Mouse (Mus musculus): Measurements from ENCODE around the gene Cyb5r3.
A peak's percentile ranks its signal among the peaks of the same experiment; 100 is the strongest.

Gene Cyb5r3

GRCm38 (mm10) chr15:83168875-83169771 lies 3.3 kb downstream of the Cyb5r3 start:
- DNase-seq = peak; percentile 23 to 62

GRCm38 (mm10) chr15:83168311-83168710 lies 4.1 kb downstream of the Cyb5r3 start:
- DNase-seq = no peak

GRCm38 (mm10) chr15:83167550-83168065 lies 4.8 kb downstream of the Cyb5r3 start:
- DNase-seq = no peak

- DNase-seq = no peak
Measured at GRCm38 (mm10) chr15:83167126-83167525, 5.3 kb downstream of the Cyb5r3 start.

- DNase-seq = peak in 1 of 2 experiments; percentile 31
Measured at GRCm38 (mm10) chr15:83166642-83167041, 5.8 kb downstream of the Cyb5r3 start.

- no peak for DNase-seq
Measured at GRCm38 (mm10) chr15:83165526-83166315, 6.7 kb downstream of the Cyb5r3 start.

GRCm38 (mm10) chr15:83164971-83165471 lies 7.4 kb downstream of the Cyb5r3 start:
- peak; percentile 56 to 81 for DNase-seq

GRCm38 (mm10) chr15:83162818-83163485 lies 9.4 kb downstream of the Cyb5r3 start:
- DNase-seq = peak in 1 of 2 experiments; percentile 51

GRCm38 (mm10) chr15:83162001-83162400 lies 10.4 kb downstream of the Cyb5r3 start:
- no peak for DNase-seq

- no peak for DNase-seq
Measured at GRCm38 (mm10) chr15:83161062-83161748, 11.2 kb downstream of the Cyb5r3 start.

- DNase-seq = peak in 1 of 2 experiments; percentile 31
Measured at GRCm38 (mm10) chr15:83160561-83160960, 11.8 kb downstream of the Cyb5r3 start.

- DNase-seq = no peak
Measured at GRCm38 (mm10) chr15:83159823-83160222, 12.6 kb downstream of the Cyb5r3 start.

- no peak for DNase-seq
Measured at GRCm38 (mm10) chr15:83158587-83159160, 13.7 kb downstream of the Cyb5r3 start.

GRCm38 (mm10) chr15:83157667-83158064 lies 14.7 kb downstream of the Cyb5r3 start:
- peak in 1 of 2 experiments; percentile 43 for DNase-seq

- peak; percentile 68 to 72 for DNase-seq
Measured at GRCm38 (mm10) chr15:83156929-83157666, 15.3 kb downstream of the Cyb5r3 start.

GRCm38 (mm10) chr15:83155672-83156419 lies 16.5 kb downstream of the Cyb5r3 start:
- DNase-seq = peak in 1 of 2 experiments; percentile 38

- no peak for DNase-seq
Measured at GRCm38 (mm10) chr15:83154309-83154708, 18.1 kb downstream of the Cyb5r3 start.

GRCm38 (mm10) chr15:83150694-83151093 lies 21.7 kb downstream of the Cyb5r3 start:
- no peak for DNase-seq

GRCm38 (mm10) chr15:83150073-83150442 lies 22.3 kb downstream of the Cyb5r3 start:
- no peak for DNase-seq

Measured in kidney, postnatal 25 days (tissue).